Mouse (Mus musculus) thymus, adult 2 months (tissue): ENCODE measurements around the gene Pim3.

Experiments used
- CTCF ChIP-seq: fragments of 200-500 bp; IDR thresholded peaks from 2 replicates; pipeline ENCODE4 v1.5.1; 2012; ENCODE audit warnings: mild to moderate bottlenecking, control low read depth, low read length, moderate library complexity, borderline replicate concordance; ENCODE audit not compliant: control insufficient read depth, poor library complexity, insufficient read depth; ENCODE audit errors: extremely low read depth
- POLR2A ChIP-seq: fragments of 200-500 bp; IDR thresholded peaks from 2 replicates; pipeline ENCODE4 v1.6.1; 2012; ENCODE audit warnings: mild to moderate bottlenecking, low read length, control low read depth, moderate library complexity; ENCODE audit not compliant: control insufficient read depth, poor library complexity, insufficient read depth; ENCODE audit errors: extremely low read depth

DNA sequence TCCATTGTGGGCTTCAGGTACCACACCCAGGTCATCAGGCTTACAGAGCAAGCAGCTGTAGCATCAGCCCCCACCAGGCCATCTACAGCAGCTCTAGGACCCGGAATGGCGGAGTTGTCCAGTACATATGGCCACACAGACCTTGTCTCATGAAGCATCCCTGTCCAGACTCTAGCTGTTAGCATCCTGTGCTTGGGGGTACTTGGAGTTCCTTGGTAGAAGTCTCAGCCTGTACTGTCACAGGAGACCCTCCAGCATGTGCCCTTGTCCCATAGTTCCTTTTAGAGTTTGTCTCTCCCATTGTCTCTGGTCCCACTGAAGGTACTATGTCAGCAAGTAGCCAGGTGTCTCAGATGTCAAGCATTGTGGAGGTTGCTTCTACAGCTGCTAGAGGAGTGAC is 12.4 kb upstream of the Pim3 start:
- no peak for TF ChIP-seq CTCF
- no peak for TF ChIP-seq POLR2A
